Mouse (Mus musculus) common myeloid progenitor, adult 5-6 weeks (primary cell): Measurements from ENCODE around the gene Slc4a3. TPM values are rescaled to one million over a fixed set of nuclear protein-coding genes. Genes with fewer than 3 reads are reported as not detected.
A peak's percentile ranks its signal among the peaks of the same experiment; 100 is the strongest.

ENCODE experiments used
- ATAC-seq: replicated peaks from 2 replicates; pipeline ENCODE4 v1.8.0; 2016; ENCODE audit warnings: low read depth, mild to moderate bottlenecking, moderate TSS enrichment, inconsistent platforms; ENCODE audit not compliant: poor library complexity, severe bottlenecking
- total RNA-seq: library from RNA; stranded (forward); fragments of 200-1000, 187-1606 nt; gene quantifications from 2 replicates; pipeline ENCODE4 v1.2.3, GENCODE M21; 2017

The Slc4a3 gene
- total RNA-seq, result under 0.01 TPM in 1 of 2 replicates, not detected in the other

GRCm38 (mm10) chr1:75545965-75546956, at the start of gene Slc4a3:
TSS of gene Slc4a3 (plus strand) at chr1:75546266.
- ATAC-seq, result peak; percentile 66

GRCm38 (mm10) chr1:75498897-75499296, 47.2 kb upstream of the Slc4a3 start:
- no peak for ATAC-seq

DNA sequence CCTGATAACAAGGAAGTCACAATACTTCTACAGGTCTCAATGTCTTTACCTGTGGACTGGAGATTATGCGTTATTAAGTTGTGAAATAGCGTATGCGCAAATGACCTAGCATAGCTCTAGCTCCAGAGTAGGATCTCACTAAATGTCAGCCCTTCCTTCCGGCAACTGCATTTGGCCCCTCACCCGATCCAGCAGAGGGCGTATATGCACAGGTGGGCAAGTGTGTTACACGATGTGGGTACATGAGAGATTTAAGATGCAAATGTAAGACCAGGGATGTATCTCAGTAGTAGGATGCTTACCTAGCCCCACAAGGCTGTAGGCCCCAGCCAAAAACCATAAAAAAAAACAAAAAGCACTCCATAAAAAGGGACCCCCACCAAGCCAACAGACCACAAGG, 46.6 kb upstream of the Slc4a3 start:
- no peak for ATAC-seq

DNA sequence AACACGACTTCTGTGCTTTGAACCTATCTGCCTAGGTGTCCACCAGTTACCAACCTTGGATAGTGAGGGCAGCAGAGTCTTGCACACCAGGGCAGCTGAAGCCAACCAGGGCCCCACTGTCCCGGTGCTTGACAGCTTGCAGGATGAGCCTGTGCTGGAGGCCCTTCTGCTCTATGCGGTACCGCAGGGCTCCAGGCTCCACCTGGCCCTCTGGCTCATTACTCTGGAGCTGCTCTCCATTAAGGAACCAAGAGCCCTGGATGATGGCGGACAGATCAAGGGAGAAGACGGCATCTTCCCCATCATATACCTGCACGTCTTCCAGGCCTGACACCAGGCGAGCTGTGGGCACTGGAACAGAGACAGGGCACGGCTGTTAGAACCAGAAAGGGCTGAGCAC, 44.2 kb upstream of the Slc4a3 start:
- no peak for ATAC-seq

GRCm38 (mm10) chr1:75502945-75503650, 43.0 kb upstream of the Slc4a3 start:
- no peak for ATAC-seq

- no peak for ATAC-seq
These were observed 42.5 kb upstream of the Slc4a3 start for GRCm38 (mm10) chr1:75503651-75503980.

DNA sequence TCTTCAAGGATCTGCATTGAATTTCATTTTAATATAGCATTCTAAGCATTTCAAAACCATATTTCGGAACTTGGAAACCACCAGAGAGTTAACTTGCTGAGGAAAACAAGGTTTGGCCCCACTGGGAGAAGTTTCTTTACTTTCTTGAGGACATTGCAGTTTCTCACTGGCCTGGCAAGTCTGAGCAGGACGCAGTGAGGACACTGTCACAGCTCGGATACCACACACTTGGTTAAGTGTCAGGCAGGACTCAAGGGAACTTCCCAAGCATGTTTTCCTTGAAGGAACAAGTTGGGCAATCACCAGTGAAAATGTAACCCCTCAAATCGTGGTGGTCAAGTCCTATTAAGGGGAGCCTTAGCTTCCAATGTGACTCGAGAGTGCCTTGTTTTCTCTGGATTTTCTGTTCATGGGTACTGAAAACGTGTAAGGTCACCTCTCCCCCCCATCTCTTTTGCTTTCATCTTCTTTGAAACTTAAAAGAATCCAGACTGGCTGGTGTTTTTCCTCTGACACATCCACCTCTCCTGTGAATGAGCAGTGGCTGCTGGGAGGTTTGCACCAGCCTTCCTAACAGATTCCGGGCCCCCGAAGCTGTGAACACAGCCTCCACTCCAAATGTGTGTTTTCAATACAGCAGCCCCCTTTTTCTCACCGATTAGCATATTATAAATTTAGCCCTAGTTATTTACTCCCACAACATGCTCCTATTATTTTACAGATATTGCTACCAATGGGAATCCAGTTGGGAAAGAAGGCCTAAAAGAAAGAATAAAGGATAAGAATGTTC, 41.6 kb upstream of the Slc4a3 start:
- ATAC-seq, result no peak

DNA sequence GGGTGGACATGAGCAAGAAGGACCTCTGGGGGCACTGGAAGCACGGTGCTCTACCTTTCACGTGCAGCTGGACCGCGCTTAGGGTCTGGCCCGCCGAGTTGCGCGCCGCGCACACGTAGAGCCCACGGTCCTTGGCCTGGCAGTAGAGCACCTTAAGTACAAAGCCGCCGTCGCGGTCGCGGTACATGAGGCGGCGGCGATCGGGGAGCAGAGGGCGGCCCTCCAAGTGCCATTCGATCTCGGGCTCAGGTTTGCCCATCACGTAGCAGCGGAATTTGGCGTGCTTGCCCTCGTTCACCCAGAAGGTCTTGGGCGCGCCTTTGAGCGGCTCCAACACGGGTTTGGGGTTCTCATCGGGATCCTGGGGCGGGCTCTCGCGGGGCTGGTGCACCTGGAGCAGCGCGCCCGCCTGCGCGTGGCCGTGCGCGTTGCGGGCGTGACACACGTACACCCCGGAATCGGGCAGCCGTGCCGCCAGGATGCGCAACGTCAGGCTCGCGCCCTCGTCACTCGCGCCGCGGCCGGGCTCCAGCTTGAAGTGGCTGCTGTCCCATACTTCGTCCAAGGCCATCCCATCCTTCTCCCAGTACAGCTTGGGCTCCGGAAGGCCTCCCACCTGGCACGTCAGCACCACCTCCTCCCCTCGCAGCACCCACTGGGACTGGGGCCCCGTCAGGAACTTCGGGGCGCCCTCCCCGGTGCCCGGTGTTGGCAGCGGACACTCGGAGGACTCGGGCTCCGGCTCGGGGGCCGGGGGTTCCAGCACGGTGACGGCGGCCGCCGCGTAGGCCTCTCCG, 40.7 kb upstream of the Slc4a3 start:
- ATAC-seq, result peak; percentile 30; the same call in 1 of the 2 replicates

DNA sequence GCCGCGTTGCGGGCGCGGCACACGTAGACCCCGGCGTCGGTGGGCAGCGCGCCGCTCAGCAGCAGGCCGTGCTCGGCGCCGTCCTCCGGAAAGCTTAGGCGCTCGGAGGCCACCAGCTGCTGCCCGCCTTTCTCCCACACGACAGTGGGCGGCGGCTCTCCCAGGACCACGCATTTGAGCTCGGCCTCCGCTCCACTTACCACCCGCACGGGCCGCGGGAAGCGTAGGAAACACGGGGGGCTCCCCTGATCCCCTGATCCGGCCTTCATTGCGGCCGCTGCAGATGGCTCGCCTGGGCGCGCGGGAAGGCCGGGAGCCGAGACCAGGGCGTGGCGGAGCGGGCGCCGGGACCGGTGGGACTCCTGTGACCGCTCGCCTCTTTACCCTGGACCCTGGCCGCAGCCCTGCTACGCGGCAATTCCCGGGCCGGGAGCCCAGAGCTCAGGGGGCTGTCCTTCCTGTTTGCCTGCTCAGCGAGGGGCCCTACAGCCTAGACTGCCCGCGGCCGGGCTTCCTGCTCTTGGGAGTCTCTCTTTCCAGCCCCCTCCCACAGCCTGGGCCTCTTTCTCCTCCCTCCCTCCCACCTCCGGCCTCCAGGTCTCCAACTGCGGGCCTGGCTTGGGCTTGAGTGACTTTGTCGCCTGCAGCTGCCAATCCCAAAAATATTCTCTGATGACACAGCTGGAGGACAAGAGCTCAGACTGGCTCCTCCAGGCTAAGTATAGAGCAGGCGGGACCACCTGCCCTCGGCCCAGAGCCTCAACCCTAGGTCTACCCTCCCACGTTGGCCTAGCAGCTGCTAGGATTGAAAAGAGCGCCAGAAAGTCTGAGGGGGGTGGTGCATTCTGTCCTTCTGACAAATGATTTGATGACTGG, 39.9 kb upstream of the Slc4a3 start, which contains the start of gene Obsl1:
Obsl1 (minus strand) TSS at position 497 of the 876 bp plus-strand sequence.
- peak; percentile 42 for ATAC-seq

DNA sequence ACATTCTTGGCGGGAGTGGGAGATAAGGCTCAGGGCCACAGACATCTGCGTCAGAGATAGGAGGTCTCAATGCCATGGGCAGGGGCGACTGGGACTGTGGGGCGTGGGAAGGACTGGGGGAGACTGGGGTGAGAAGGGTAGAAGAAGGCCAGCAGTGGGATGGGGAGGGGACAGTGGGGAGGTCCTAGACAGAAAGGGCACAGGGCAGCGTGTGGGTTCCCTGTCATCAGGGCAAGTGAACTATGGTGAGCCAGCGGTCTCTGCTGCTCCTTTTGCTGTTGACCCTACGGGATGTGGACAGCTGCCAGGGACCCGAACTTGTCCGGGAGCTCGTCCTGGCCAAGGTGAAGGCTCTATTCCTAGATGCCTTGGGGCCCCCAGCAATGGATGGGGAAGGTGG, 39.1 kb upstream of the Slc4a3 start, which contains the start of gene Inha:
Inha (plus strand) TSS at position 72 of the 400 bp plus-strand sequence.
- ATAC-seq, result no peak

DNA sequence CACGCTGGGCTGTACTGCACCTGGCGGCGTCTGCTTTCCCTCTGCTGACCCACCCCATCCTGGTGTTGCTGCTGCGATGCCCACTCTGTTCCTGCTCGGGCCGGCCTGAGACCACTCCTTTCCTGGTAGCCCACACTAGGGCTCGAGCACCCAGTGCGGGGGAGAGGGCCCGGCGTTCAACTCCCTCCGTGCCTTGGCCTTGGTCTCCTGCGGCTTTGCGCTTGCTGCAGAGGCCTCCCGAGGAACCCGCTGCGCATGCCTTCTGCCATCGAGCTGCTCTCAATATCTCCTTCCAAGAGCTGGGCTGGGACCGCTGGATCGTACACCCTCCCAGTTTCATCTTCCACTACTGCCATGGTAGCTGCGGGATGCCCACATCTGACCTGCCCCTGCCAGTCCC, 36.5 kb upstream of the Slc4a3 start:
- no peak for ATAC-seq

DNA sequence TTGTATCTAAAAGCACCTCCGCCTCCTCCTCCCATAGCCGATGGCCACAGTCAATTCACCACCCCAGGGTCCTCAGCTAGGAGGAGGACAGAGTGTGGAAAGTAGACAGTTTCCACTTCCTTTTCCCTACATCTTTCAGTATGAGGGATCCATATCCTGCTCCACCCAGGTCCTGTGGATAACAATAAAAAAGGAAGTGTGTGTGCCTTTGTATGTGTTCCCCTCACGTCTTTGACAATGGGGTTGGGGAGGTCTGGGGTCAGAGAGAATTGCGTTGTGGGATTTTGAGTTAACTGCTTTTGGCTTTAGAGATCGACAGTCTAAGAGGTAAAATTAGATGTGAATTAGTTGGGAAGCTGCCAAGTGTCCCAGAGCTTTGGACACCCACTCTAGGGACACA, 35.9 kb upstream of the Slc4a3 start:
- no peak for ATAC-seq

DNA sequence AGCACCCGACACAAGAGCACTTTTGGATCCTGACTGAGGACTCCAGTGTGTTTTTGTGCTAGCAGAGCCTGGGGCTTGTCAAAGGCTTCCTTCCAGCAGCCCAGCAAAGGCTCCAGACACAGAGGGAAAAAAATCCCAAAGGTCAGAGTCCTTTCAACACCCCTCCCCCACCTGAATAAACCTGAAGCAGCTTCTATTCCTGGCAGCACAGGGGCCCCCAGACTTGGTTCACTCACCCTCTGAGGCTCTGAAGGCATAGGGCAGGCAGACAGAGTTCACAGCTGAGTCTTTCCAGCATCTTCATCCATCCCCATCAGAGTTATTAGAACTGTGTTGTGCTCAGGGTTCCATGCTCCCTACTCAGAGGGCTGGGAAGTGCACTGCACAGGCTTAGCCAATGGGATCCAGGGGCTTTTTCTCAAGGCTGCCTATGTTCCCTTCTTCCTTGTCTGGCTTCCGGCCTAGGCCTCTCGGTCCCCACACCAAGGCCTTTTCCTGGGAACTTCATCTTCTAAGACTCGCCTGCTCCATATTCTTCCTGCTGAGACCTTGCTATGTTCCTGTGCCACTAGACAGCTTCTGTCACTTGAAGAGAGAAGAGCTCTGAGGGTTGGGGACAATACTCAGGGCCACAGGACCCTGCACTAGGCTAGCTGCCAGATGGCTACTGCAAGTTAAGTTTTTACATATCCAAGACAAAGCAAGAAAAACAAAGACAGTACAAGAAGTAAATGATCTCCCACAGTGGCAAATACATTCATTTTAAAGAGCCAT, 34.4 kb upstream of the Slc4a3 start:
- no peak for ATAC-seq

DNA sequence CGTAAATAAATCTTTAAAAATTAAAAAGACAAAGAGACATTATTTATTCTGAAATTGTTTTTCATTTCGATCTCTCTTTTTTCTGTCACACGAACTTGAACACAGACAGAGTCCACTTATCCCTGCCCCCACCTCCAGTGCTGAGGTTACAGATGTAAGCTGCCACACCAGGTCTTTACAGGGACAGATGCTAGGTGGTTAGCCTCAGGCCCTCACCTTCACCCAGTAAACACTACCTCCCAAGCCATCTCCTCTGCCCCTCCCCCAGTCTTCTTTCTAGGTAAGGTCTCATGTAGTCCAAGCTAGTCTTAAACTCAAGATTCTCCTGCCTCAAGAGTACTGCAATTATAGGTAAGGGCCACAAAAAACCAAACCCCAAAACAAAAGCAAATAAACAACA, 33.5 kb upstream of the Slc4a3 start:
- ATAC-seq, result no peak

- no peak for ATAC-seq
These were observed 29.2 kb upstream of the Slc4a3 start for GRCm38 (mm10) chr1:75516703-75517380.

DNA sequence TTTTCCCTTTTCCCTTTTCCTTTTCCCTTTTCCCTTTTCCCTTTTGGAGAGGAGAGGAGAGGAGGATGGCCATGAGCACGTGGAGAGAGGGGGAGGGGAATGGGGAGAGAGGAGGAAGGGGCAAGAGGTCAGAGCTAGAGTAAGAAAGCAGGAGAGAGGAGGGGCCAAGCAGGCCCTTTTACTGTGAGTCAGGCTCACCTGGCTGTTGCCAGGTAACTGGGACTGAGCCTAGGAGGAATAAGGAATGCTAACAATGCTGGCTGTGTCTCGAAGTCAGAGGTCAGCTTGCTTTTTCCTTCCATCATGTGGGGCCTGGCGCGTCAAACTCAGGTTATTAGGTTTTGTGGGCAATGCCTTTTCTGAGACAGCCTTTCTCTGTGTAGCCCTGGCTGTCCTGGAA, 28.1 kb upstream of the Slc4a3 start:
- no peak for ATAC-seq

DNA sequence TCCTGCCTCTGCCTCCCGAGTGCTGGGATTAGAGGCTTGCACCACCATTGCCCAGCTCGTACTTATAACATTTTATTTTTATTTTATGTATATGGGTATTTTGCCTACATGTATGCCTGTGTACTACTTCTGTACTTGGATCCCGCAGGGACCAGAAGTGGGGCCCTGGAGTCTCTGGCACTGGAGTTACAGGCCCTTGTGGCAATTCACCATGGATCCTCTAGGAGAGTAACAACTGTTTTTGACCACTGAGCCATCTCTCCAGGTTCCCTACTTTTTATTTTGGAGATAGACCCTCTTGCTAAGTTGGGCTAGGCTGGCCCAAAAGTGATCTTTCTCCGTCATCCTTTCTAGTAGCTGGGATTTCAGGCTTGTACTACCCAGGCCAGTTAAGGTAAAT, 27.6 kb upstream of the Slc4a3 start:
- no peak for ATAC-seq
